Mouse (Mus musculus): ENCODE measurements around the gene Sel1l.

Sel1l gene

GRCm38 (mm10) chr12:91849045-91849467 lies at the start of gene Sel1l:
Gene Sel1l, minus strand, starts transcription at chr12:91849157.
- in situ Hi-C loops (cut with MboI; ENCODE audit: low sequenced_read_pairs): no loop called here

DNA sequence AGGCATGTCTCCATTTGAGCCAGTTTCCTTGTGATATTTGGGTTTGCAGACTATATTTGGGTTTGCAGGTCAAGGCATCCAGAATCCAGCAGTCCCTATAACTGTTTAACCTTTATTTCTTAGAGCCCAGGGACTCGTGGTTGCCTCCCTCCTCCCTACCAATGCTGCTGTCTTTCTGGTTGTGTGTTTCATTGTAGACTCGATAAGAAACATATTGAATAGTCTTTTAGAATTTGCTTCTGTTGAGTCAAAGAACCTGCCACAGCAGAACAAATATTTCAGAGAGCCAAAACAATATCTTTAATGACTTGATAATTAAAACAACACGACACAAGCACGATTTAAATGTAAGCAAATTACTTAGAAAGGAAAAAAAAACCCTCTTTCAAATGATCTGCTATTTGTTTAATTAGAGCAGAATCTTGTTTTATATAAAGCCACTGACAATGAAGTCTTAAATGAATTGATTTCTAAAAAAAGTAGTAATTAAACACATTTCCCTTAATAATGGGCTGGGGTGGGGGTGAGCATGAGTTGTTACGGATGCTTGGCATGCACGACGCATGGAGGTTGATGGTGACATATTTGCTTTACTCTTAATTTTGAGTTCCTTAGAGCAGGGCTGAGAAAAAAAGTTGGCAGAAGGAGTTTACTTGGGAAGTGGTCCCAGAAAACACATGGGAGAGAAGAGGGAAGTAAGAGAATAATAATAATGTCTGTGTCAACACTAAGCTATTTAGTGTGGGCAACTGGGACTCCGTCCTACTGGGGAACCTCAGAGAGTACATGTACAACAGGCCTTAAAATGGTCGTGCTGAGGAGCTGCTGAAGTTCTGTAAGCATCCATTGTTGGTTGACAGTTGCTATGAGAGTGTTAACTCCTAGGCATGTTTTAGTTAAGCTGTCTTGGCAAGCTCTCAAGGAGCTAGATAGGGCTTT lies 43.9 kb upstream of the Sel1l start:
- in situ Hi-C loops (cut with MboI; ENCODE audit: low sequenced_read_pairs): no loop called here

- in situ Hi-C loops (cut with MboI; ENCODE audit: low sequenced_read_pairs): no loop called here
Observed at GRCm38 (mm10) chr12:91880431-91880830, 31.5 kb upstream of the Sel1l start.

DNA sequence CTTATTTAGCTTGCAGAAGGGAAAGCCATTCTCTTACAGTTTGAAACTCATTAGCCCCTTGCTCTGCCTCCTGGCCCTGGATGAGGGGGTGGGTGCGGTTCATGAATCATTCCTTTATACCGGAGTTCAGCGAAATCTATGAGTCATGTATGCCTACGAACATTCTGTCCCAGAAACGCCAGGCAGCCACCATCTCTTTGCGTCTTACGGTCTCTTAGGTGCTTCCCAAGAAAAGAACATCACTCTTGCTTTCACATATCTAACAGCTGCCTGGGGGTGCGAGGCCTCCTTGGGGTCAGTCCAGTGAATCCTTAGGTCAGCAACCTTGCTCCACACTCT lies 29.9 kb upstream of the Sel1l start:
- in situ Hi-C loops (cut with MboI; ENCODE audit: low sequenced_read_pairs): no loop called here

- in situ Hi-C loops (cut with MboI; ENCODE audit: low sequenced_read_pairs): no loop called here
Observed at GRCm38 (mm10) chr12:91878056-91878911, 29.3 kb upstream of the Sel1l start.

DNA sequence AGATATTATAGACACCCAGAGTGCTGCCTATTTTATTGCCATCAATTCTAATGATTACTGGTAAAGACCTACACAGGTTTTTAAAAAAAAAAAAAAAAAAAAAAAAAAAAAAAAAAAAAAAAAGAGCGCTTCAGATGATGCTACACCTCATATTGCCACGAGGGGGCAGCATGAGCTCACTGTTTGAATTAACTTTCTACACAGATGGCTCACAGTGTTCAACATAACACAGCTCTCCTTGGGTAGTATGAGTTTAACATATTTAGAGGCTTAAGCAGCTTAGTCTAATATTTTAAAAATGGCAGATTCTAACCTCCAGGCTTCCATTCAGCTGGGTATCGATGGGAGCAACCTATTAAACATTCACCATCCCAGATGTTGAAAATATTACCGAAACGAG lies 28.7 kb upstream of the Sel1l start:
- in situ Hi-C loops (cut with MboI; ENCODE audit: low sequenced_read_pairs): no loop called here

DNA sequence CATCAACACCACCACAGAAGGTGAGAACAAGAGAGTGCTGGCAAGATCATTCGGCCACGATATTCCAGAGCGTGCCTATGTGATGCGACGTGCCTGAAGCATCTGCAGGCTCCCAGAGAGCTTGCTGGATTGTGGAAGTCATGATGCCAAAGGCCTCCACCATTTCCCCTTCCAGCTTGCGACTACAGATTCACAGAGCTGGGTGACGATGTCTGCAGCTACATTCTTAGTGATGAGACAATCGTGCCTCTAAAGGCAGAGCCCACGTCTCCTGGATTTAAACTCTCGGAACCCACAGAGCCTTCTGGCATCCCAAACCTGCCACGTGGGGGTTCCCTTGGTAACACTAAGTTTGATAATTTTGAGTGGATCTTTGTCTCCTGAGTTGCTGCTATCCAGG lies 21.7 kb upstream of the Sel1l start:
- in situ Hi-C loops (cut with MboI; ENCODE audit: low sequenced_read_pairs): no loop called here

- in situ Hi-C loops (cut with MboI; ENCODE audit: low sequenced_read_pairs): no loop called here
Observed at GRCm38 (mm10) chr12:91869352-91869751, 20.4 kb upstream of the Sel1l start.

DNA sequence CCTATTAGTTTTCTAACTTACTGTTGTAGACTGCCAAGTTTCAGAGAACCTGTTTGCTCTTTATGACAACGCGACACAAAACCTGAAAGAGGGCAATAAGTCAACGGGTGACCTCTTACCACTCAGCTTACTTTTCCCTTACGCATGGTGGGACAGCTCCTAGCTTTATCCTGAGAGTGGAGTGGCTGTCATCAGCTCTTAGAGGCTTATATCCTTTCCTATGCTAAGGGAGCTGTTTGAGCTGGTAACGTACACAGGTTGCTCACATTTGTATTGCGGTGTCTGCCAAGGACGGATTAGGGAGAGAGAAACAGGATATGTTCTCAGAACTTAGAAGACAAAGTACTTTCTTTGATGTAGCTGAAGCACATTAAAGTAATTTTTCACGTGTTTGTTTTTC lies 5.4 kb upstream of the Sel1l start:
- in situ Hi-C loops (cut with MboI; ENCODE audit: low sequenced_read_pairs): no loop called here

- in situ Hi-C loops (cut with MboI; ENCODE audit: low sequenced_read_pairs): no loop called here
Observed at GRCm38 (mm10) chr12:91848394-91849044, 438 bp downstream of the Sel1l start.

GRCm38 (mm10) chr12:91846038-91846437 lies 2.9 kb downstream of the Sel1l start:
- in situ Hi-C loops (cut with MboI; ENCODE audit: low sequenced_read_pairs): no loop called here

GRCm38 (mm10) chr12:91845393-91845792 lies 3.6 kb downstream of the Sel1l start:
- in situ Hi-C loops (cut with MboI; ENCODE audit: low sequenced_read_pairs): no loop called here

- in situ Hi-C loops (cut with MboI; ENCODE audit: low sequenced_read_pairs): no loop called here
Observed at GRCm38 (mm10) chr12:91844542-91844941, 4.4 kb downstream of the Sel1l start.

DNA sequence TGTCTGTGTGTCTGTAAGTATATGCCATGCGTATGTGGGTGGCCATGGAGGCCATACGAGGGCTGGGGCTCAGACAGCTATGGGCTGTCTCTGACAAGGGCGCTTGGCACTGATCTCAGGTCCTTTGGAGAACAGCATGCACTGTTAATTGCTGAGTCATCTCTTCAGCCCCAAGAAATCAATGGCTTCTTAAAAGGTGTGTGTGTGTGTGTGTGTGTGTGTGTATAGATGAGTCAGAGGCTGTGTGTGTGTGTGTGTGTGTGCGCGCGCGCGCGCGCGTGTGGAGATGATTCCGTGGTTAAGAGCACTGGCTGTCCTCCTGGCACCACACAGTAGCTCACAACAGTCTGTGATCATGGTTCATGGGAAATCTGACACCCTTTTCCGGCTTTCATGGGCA lies 5.1 kb downstream of the Sel1l start:
- in situ Hi-C loops (cut with MboI; ENCODE audit: low sequenced_read_pairs): no loop called here

- in situ Hi-C loops (cut with MboI; ENCODE audit: low sequenced_read_pairs): no loop called here
Observed at GRCm38 (mm10) chr12:91841714-91842113, 7.2 kb downstream of the Sel1l start.

- in situ Hi-C loops (cut with MboI; ENCODE audit: low sequenced_read_pairs): no loop called here
Observed at GRCm38 (mm10) chr12:91838261-91838660, 10.7 kb downstream of the Sel1l start.

DNA sequence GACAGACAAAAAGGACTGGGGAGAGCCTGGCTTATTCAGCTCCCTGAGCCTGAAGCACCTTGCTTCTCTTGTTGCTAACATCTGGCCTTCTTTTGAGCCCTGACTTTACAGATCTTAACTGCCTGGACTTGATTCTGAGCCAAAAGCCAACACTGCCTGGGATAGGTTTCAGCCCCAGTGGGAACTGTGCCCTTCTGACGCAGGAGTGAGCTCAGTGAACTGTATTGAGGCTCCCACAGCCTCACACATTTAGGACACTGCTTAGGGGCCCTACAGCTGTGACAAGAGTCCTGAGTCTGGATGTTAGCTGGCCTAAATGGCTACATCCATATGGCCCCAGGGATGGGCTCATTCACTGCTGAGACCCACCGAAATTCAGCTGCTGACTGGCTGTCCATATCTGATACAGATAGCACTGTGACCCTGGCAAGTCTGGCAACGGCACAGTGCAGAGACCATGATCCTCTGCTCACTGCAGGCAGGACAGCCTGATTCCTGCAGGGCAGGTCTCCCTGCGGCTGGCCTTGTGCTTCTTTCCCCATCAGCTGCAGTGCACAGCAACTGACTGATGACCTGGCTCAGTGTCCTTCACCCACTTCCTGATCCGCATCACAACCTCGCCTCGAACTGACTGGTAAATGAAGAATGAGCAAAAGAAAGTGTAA lies 11.4 kb downstream of the Sel1l start:
- in situ Hi-C loops (cut with MboI; ENCODE audit: low sequenced_read_pairs): no loop called here

GRCm38 (mm10) chr12:91833939-91834333 lies 15.0 kb downstream of the Sel1l start:
- in situ Hi-C loops (cut with MboI; ENCODE audit: low sequenced_read_pairs): no loop called here

- in situ Hi-C loops (cut with MboI; ENCODE audit: low sequenced_read_pairs): no loop called here
Observed at GRCm38 (mm10) chr12:91833237-91833938, 15.6 kb downstream of the Sel1l start.

- in situ Hi-C loops (cut with MboI; ENCODE audit: low sequenced_read_pairs): no loop called here
Observed at GRCm38 (mm10) chr12:91831410-91831809, 17.5 kb downstream of the Sel1l start.
